Mouse (Mus musculus): ENCODE data around the gene Spata32. TPM values are rescaled to one million over a fixed set of nuclear protein-coding genes. Genes with fewer than 3 reads are reported as not detected.

The Spata32 gene
- polyA plus RNA-seq, 1 experiment from 2014 or later: not detected

GRCm38 (mm10) chr11:103236903-103237302 lies 18.7 kb upstream of the Spata32 start:
- peaks cover 25% of the 10 kb centered on the region; the same call in 1 of the 2 replicates for H3K36me3 ChIP-seq (ENCODE audit: insufficient read depth, low read length)
- no peak for TF ChIP-seq EP300 (IDR thresholded peaks at IDR 0.05)
- TF ChIP-seq CTCF (IDR thresholded peaks at IDR 0.05): no peak
- no peak overlapping the region for H3K9ac ChIP-seq (replicated peaks; ENCODE audit: low read depth)
- DNase-seq (ENCODE audit: low spot score) (no peak), ATAC-seq (no peak)
- H3K4me3 ChIP-seq (ENCODE audit: low read depth, low read length): no peak overlapping the region
- H3K4me2 ChIP-seq (replicated peaks; ENCODE audit: low read depth, low read length): no peak overlapping the region
- H3K27ac ChIP-seq (ENCODE audit: low read length): no peak overlapping the region
- H3K4me1 ChIP-seq (ENCODE audit: insufficient read depth, low read depth, low read length): peaks cover 5% of the 10 kb centered on the region; the same call in 1 of the 2 replicates
- WGBS: 70% methylated on average over 10 of the region's 10 CpGs
- H3K27me3 ChIP-seq (replicated peaks; ENCODE audit: insufficient read depth, low read length): no peaks in the 10 kb centered on the region
- H3K9me3 ChIP-seq (ENCODE audit: low read length): no peaks in the 10 kb centered on the region

DNA sequence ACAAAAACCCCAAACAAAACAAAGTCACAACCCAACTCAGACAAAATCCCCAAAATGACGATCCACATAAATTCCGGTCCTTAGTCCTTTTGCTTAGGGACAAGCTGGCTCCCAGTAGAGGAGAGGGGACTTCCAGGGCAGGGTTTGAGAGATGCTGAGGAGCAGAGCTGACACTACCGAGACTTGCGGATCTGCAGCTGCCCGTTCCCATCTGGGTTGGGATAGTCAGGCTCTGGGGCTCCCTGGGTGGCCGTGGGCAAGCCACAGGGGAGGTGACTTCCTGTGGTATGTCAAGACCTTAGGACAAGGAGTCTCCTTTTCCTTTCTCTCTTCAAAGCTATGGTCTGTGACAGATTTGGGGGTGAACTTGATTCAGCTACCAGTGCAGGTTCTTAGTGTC lies 18.2 kb upstream of the Spata32 start:
- H3K9me3 ChIP-seq (ENCODE audit: low read length): no peaks in the 10 kb centered on the region
- no peak overlapping the region for H3K27ac ChIP-seq (ENCODE audit: low read length)
- ATAC-seq: no peak
- TF ChIP-seq CTCF (IDR thresholded peaks at IDR 0.05): no peak
- TF ChIP-seq EP300 (IDR thresholded peaks at IDR 0.05): no peak
- H3K36me3 ChIP-seq (ENCODE audit: insufficient read depth, low read length): peaks cover 25% of the 10 kb centered on the region; the same call in 1 of the 2 replicates
- no peak overlapping the region for H3K9ac ChIP-seq (replicated peaks; ENCODE audit: low read depth)
- no peak for DNase-seq (ENCODE audit: low spot score)
- H3K4me3 ChIP-seq (ENCODE audit: low read depth, low read length): no peak overlapping the region
- H3K4me2 ChIP-seq (replicated peaks; ENCODE audit: low read depth, low read length): no peak overlapping the region
- 87% methylated on average over 6 of the region's 6 CpGs for WGBS
- H3K4me1 ChIP-seq (ENCODE audit: insufficient read depth, low read depth, low read length): peaks cover 2% of the 10 kb centered on the region; the same call in 1 of the 2 replicates
- H3K27me3 ChIP-seq (replicated peaks; ENCODE audit: insufficient read depth, low read length): no peaks in the 10 kb centered on the region

DNA sequence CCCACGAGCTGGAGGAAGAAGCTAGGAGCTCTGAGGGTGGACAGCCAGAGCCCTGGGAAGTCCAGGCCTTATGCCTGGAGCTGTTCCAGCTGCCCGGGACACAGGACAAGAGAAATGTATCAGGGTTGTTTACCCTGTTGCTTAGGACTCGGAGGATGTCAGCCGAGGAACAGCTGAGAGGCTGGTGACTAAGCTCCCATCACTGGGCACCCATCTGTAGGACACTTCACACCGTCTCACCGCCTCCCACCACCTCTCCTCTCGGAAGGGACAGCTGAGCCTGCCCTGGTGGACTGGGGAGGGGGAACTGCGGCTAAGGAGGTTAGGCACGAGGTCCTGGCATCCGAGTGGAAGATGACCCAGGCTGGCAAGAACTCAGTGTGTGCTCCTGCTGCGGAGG lies 17.5 kb upstream of the Spata32 start:
- Histone ChIP-seq H3K9ac (replicated peaks; ENCODE audit: low read depth) (no peak overlapping the region), H3K36me3 (ENCODE audit: insufficient read depth, low read length) (peaks cover 25% of the 10 kb centered on the region), H3K4me2 (replicated peaks; ENCODE audit: low read depth, low read length) (no peak overlapping the region), H3K27me3 (replicated peaks; ENCODE audit: insufficient read depth, low read length) (no peaks in the 10 kb centered on the region), H3K9me3 (ENCODE audit: low read length) (no peaks in the 10 kb centered on the region), H3K4me3 (ENCODE audit: low read depth, low read length) (no peak overlapping the region), H3K4me1 (ENCODE audit: insufficient read depth, low read depth, low read length) (no peaks in the 10 kb centered on the region), H3K27ac (ENCODE audit: low read length) (no peak overlapping the region)
- TF ChIP-seq CTCF (IDR thresholded peaks at IDR 0.05) (no peak), EP300 (IDR thresholded peaks at IDR 0.05) (no peak)
- peak; percentile 84 for DNase-seq (ENCODE audit: low spot score)
- WGBS: 34% methylated on average over 11 of the region's 11 CpGs
- peak; percentile 85 for ATAC-seq

DNA sequence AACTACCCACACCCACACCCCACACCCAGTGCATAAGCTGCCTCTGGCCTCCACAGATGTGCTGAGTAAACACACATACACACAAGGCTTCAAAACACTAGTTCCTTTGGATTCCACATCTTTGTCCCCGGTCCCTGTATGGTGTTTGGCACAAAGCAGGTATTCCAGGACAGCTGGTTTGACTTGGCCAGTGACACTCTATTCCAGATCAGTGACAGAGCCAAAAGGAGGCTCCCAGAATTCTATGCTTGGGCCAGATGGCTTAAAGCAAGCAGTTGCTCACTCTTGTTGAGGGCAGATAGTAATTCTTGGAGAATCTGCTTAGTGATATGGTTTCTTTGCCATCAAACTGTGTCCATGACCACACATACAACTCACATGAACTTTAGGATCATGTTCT lies 16.2 kb upstream of the Spata32 start:
- no peaks in the 10 kb centered on the region for H3K4me1 ChIP-seq (ENCODE audit: insufficient read depth, low read depth, low read length)
- TF ChIP-seq CTCF (IDR thresholded peaks at IDR 0.05) (no peak), EP300 (IDR thresholded peaks at IDR 0.05) (no peak)
- peaks cover 34% of the 10 kb centered on the region for H3K36me3 ChIP-seq (ENCODE audit: insufficient read depth, low read length)
- H3K9me3 ChIP-seq (ENCODE audit: low read length): no peaks in the 10 kb centered on the region
- DNase-seq (ENCODE audit: low spot score): no peak
- ATAC-seq: no peak
- H3K27me3 ChIP-seq (replicated peaks; ENCODE audit: insufficient read depth, low read length): no peaks in the 10 kb centered on the region
- 46% methylated on average over 1 of the region's 1 CpGs for WGBS
- no peak overlapping the region for H3K4me3 ChIP-seq (ENCODE audit: low read depth, low read length)
- H3K4me2 ChIP-seq (replicated peaks; ENCODE audit: low read depth, low read length): no peak overlapping the region
- H3K27ac ChIP-seq (ENCODE audit: low read length): no peak overlapping the region
- H3K9ac ChIP-seq (replicated peaks; ENCODE audit: low read depth): no peak overlapping the region

GRCm38 (mm10) chr11:103232966-103233365 lies 14.7 kb upstream of the Spata32 start:
- Histone ChIP-seq H3K4me1 (ENCODE audit: insufficient read depth, low read depth, low read length) (no peaks in the 10 kb centered on the region), H3K9ac (replicated peaks; ENCODE audit: low read depth) (no peak overlapping the region), H3K9me3 (ENCODE audit: low read length) (no peaks in the 10 kb centered on the region), H3K4me2 (replicated peaks; ENCODE audit: low read depth, low read length) (no peak overlapping the region), H3K4me3 (ENCODE audit: low read depth, low read length) (no peak overlapping the region), H3K36me3 (ENCODE audit: insufficient read depth, low read length) (peaks cover 28% of the 10 kb centered on the region; the same call in 1 of the 2 replicates), H3K27me3 (replicated peaks; ENCODE audit: insufficient read depth, low read length) (no peaks in the 10 kb centered on the region), H3K27ac (ENCODE audit: low read length) (no peak overlapping the region)
- 27% methylated on average over 7 of the region's 7 CpGs for WGBS
- DNase-seq (ENCODE audit: low spot score) (peak; percentile 91), ATAC-seq (peak; percentile 31)
- no peak for TF ChIP-seq EP300 (IDR thresholded peaks at IDR 0.05)
- peak; percentile 93 for TF ChIP-seq CTCF (IDR thresholded peaks at IDR 0.05)

DNA sequence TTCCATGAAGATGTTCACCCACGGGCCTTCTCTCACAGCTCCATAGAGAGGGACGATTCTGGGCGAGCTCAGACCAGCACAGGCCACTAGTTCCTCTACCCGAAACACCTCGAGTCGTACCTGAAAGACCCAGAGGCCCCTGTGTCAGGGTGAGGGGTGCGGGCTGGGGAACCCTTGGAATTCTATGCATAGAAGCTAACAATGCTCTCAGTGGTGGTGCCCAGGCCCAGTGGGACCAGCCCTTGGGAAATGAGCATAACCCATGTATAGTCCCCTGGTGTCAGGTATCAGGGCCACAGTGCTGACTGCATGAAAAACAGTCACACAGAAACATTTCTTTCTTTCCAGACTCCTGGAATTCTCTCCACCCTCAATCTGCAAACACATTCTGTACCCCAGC lies 13.1 kb upstream of the Spata32 start:
- H3K27me3 ChIP-seq (replicated peaks; ENCODE audit: insufficient read depth, low read length): no peaks in the 10 kb centered on the region
- 91% methylated on average over 7 of the region's 7 CpGs for WGBS
- H3K4me2 ChIP-seq (replicated peaks; ENCODE audit: low read depth, low read length): no peak overlapping the region
- H3K27ac ChIP-seq (ENCODE audit: low read length): no peak overlapping the region
- no peaks in the 10 kb centered on the region for H3K9me3 ChIP-seq (ENCODE audit: low read length)
- no peak for ATAC-seq
- no peak overlapping the region for H3K4me3 ChIP-seq (ENCODE audit: low read depth, low read length)
- DNase-seq (ENCODE audit: low spot score): no peak
- no peak for TF ChIP-seq EP300 (IDR thresholded peaks at IDR 0.05)
- no peak for TF ChIP-seq CTCF (IDR thresholded peaks at IDR 0.05)
- no peaks in the 10 kb centered on the region for H3K4me1 ChIP-seq (ENCODE audit: insufficient read depth, low read depth, low read length)
- H3K36me3 ChIP-seq (ENCODE audit: insufficient read depth, low read length): peaks cover 22% of the 10 kb centered on the region; the same call in 1 of the 2 replicates
- H3K9ac ChIP-seq (replicated peaks; ENCODE audit: low read depth): no peak overlapping the region

DNA sequence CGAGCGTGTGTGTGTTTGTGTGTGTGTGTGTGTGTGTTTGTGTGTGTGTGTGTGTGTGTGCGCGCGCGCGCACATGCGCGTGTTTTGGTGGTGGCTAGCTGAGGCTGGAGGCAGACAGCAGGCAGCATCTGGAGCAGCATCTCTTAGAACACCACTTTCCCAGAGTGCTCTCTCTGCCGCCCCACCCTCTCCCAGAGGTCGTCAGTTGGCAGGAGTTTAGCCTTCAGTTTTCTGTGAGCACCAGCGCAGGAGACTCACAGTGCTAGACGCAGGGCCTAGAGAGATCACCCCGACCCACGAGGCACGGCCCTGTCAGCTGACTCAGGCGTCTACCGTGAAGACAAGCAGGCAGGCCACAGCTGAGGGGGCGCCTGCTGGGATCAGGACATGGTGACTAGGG lies 12.4 kb upstream of the Spata32 start:
- peaks cover 22% of the 10 kb centered on the region; the same call in 1 of the 2 replicates for H3K36me3 ChIP-seq (ENCODE audit: insufficient read depth, low read length)
- no peak overlapping the region for H3K9ac ChIP-seq (replicated peaks; ENCODE audit: low read depth)
- ATAC-seq (no peak), DNase-seq (ENCODE audit: low spot score) (no peak)
- WGBS: 84% methylated on average over 19 of the region's 19 CpGs
- no peak overlapping the region for H3K4me3 ChIP-seq (ENCODE audit: low read depth, low read length)
- no peak overlapping the region for H3K27ac ChIP-seq (ENCODE audit: low read length)
- H3K9me3 ChIP-seq (ENCODE audit: low read length): no peaks in the 10 kb centered on the region
- H3K27me3 ChIP-seq (replicated peaks; ENCODE audit: insufficient read depth, low read length): no peaks in the 10 kb centered on the region
- no peak overlapping the region for H3K4me2 ChIP-seq (replicated peaks; ENCODE audit: low read depth, low read length)
- H3K4me1 ChIP-seq (ENCODE audit: insufficient read depth, low read depth, low read length): no peaks in the 10 kb centered on the region
- TF ChIP-seq CTCF (IDR thresholded peaks at IDR 0.05) (no peak), EP300 (IDR thresholded peaks at IDR 0.05) (no peak)

All from lung, postnatal 0 days (tissue).